Mouse (Mus musculus): ENCODE measurements around the gene Pkdcc. TPM values are rescaled to one million over a fixed set of nuclear protein-coding genes. Genes with fewer than 3 reads are reported as not detected.

The Pkdcc gene
- polyA plus RNA-seq, 1 experiment from 2014 or later, result 13.5 TPM

GRCm38 (mm10) chr17:83212422-83212821, 2.7 kb upstream of the Pkdcc start:
- 73% methylated on average over 2 of the region's 2 CpGs for WGBS
- ATAC-seq (ENCODE audit: insufficient number of reproducible peaks, low FRiP score), result no peak
- no peak overlapping the region for H3K27ac ChIP-seq (ENCODE audit: poor library complexity, severe bottlenecking)

GRCm38 (mm10) chr17:83213228-83213915, 1.7 kb upstream of the Pkdcc start:
- no peak for ATAC-seq (ENCODE audit: insufficient number of reproducible peaks, low FRiP score)
- H3K27ac ChIP-seq (ENCODE audit: poor library complexity, severe bottlenecking), result peak overlapping the region; percentile 93
- H3K4me3 ChIP-seq, result peak overlapping the region; percentile 97; the same call in 1 of the 2 replicates
- H3K9me3 ChIP-seq (replicated peaks), result no peaks in the 10 kb centered on the region
- no peaks in the 10 kb centered on the region for H3K36me3 ChIP-seq
- H3K27me3 ChIP-seq (replicated peaks), result no peaks in the 10 kb centered on the region
- 52% methylated on average over 9 of the region's 9 CpGs for WGBS
- peak overlapping the region; percentile 100 for H3K9ac ChIP-seq
- H3K4me2 ChIP-seq, result peak overlapping the region; percentile 93
- H3K4me1 ChIP-seq (replicated peaks), result peaks cover 41% of the 10 kb centered on the region

More at GRCm38 (mm10) chr17:83212422-83212821, 2.7 kb upstream of the Pkdcc start:
- peaks cover 31% of the 10 kb centered on the region for H3K4me1 ChIP-seq (replicated peaks)
- H3K4me3 ChIP-seq, result no peak overlapping the region
- no peak overlapping the region for H3K9ac ChIP-seq
- no peaks in the 10 kb centered on the region for H3K27me3 ChIP-seq (replicated peaks)
- H3K4me2 ChIP-seq, result no peak overlapping the region
- H3K9me3 ChIP-seq (replicated peaks), result no peaks in the 10 kb centered on the region
- no peaks in the 10 kb centered on the region for H3K36me3 ChIP-seq

GRCm38 (mm10) chr17:83214161-83214592, 915 bp upstream of the Pkdcc start:
- Histone ChIP-seq H3K9ac (peak overlapping the region; percentile 100), H3K4me3 (peak overlapping the region; percentile 97), H3K9me3 (replicated peaks) (no peaks in the 10 kb centered on the region), H3K4me2 (peak overlapping the region; percentile 93), H3K27me3 (replicated peaks) (no peaks in the 10 kb centered on the region), H3K36me3 (no peaks in the 10 kb centered on the region), H3K4me1 (replicated peaks) (peaks cover 49% of the 10 kb centered on the region), H3K27ac (ENCODE audit: poor library complexity, severe bottlenecking) (peak overlapping the region; percentile 93)
- under 1% methylated on average over 16 of the region's 16 CpGs for WGBS
- peak; percentile 41; the same call in 1 of the 2 replicates for ATAC-seq (ENCODE audit: insufficient number of reproducible peaks, low FRiP score)

- Histone ChIP-seq H3K27ac (ENCODE audit: poor library complexity, severe bottlenecking) (peak overlapping the region; percentile 99), H3K27me3 (replicated peaks) (no peaks in the 10 kb centered on the region), H3K4me2 (peak overlapping the region; percentile 93), H3K4me1 (replicated peaks) (peaks cover 58% of the 10 kb centered on the region), H3K9me3 (replicated peaks) (no peaks in the 10 kb centered on the region), H3K9ac (peak overlapping the region; percentile 100), H3K36me3 (peaks cover 3% of the 10 kb centered on the region; the same call in 1 of the 2 replicates), H3K4me3 (peak overlapping the region; percentile 97)
- ATAC-seq (ENCODE audit: insufficient number of reproducible peaks, low FRiP score), result peak; percentile 3; the same call in 1 of the 2 replicates
- 1% methylated on average over 71 of the region's 80 CpGs for WGBS
These were observed 595 bp downstream of the Pkdcc start for GRCm38 (mm10) chr17:83215529-83216244.

- H3K4me3 ChIP-seq, result peak overlapping the region; percentile 97
- no peaks in the 10 kb centered on the region for H3K9me3 ChIP-seq (replicated peaks)
- H3K27ac ChIP-seq (ENCODE audit: poor library complexity, severe bottlenecking), result peak overlapping the region; percentile 99
- H3K27me3 ChIP-seq (replicated peaks), result no peaks in the 10 kb centered on the region
- H3K9ac ChIP-seq, result peak overlapping the region; percentile 100
- H3K36me3 ChIP-seq, result peaks cover 10% of the 10 kb centered on the region
- no peak for ATAC-seq (ENCODE audit: insufficient number of reproducible peaks, low FRiP score)
- peaks cover 63% of the 10 kb centered on the region for H3K4me1 ChIP-seq (replicated peaks)
- WGBS, result 7% methylated on average over 7 of the region's 7 CpGs
- H3K4me2 ChIP-seq, result peak overlapping the region; percentile 93
These were observed 1.3 kb downstream of the Pkdcc start for GRCm38 (mm10) chr17:83216251-83216919.

- H3K27me3 ChIP-seq (replicated peaks), result no peaks in the 10 kb centered on the region
- peak overlapping the region; percentile 97 for H3K4me3 ChIP-seq
- no peak for ATAC-seq (ENCODE audit: insufficient number of reproducible peaks, low FRiP score)
- peaks cover 76% of the 10 kb centered on the region for H3K4me1 ChIP-seq (replicated peaks)
- H3K9me3 ChIP-seq (replicated peaks), result no peaks in the 10 kb centered on the region
- peak overlapping the region; percentile 93 for H3K4me2 ChIP-seq
- WGBS, result 14% methylated on average over 2 of the region's 2 CpGs
- H3K36me3 ChIP-seq, result peaks cover 28% of the 10 kb centered on the region
- peak overlapping the region; percentile 99 for H3K27ac ChIP-seq (ENCODE audit: poor library complexity, severe bottlenecking)
- H3K9ac ChIP-seq, result peak overlapping the region; percentile 100
These were observed 3.1 kb downstream of the Pkdcc start for GRCm38 (mm10) chr17:83218189-83218588.

- H3K4me2 ChIP-seq, result peak overlapping the region; percentile 93
- H3K36me3 ChIP-seq, result peaks cover 34% of the 10 kb centered on the region
- H3K4me1 ChIP-seq (replicated peaks), result peaks cover 71% of the 10 kb centered on the region
- H3K4me3 ChIP-seq, result peak overlapping the region; percentile 97
- H3K27ac ChIP-seq (ENCODE audit: poor library complexity, severe bottlenecking), result peak overlapping the region; percentile 99
- no peaks in the 10 kb centered on the region for H3K9me3 ChIP-seq (replicated peaks)
- ATAC-seq (ENCODE audit: insufficient number of reproducible peaks, low FRiP score), result no peak
- H3K9ac ChIP-seq, result peak overlapping the region; percentile 100
- H3K27me3 ChIP-seq (replicated peaks), result no peaks in the 10 kb centered on the region
- 64% methylated on average over 6 of the region's 6 CpGs for WGBS
These were observed 3.6 kb downstream of the Pkdcc start for GRCm38 (mm10) chr17:83218722-83219121.

- Histone ChIP-seq H3K4me3 (peak overlapping the region; percentile 97), H3K9ac (peak overlapping the region; percentile 100), H3K4me1 (replicated peaks) (peaks cover 65% of the 10 kb centered on the region), H3K27me3 (replicated peaks) (no peaks in the 10 kb centered on the region), H3K36me3 (peaks cover 41% of the 10 kb centered on the region), H3K4me2 (peak overlapping the region; percentile 93), H3K9me3 (replicated peaks) (no peaks in the 10 kb centered on the region), H3K27ac (ENCODE audit: poor library complexity, severe bottlenecking) (peak overlapping the region; percentile 99)
- 35% methylated on average over 14 of the region's 14 CpGs for WGBS
- ATAC-seq (ENCODE audit: insufficient number of reproducible peaks, low FRiP score), result no peak
These were observed 4.5 kb downstream of the Pkdcc start for GRCm38 (mm10) chr17:83219351-83220287.

- peak overlapping the region; percentile 18 for H3K4me3 ChIP-seq
- peak; percentile 30; the same call in 1 of the 2 replicates for ATAC-seq (ENCODE audit: insufficient number of reproducible peaks, low FRiP score)
- no peaks in the 10 kb centered on the region for H3K9me3 ChIP-seq (replicated peaks)
- 57% methylated on average over 18 of the region's 18 CpGs for WGBS
- H3K27ac ChIP-seq (ENCODE audit: poor library complexity, severe bottlenecking), result peak overlapping the region; percentile 99
- peak overlapping the region; percentile 69 for H3K9ac ChIP-seq
- H3K4me1 ChIP-seq (replicated peaks), result peaks cover 65% of the 10 kb centered on the region
- H3K27me3 ChIP-seq (replicated peaks), result no peaks in the 10 kb centered on the region
- H3K4me2 ChIP-seq, result peak overlapping the region; percentile 93
- peaks cover 56% of the 10 kb centered on the region for H3K36me3 ChIP-seq
These were observed 6.0 kb downstream of the Pkdcc start for GRCm38 (mm10) chr17:83220954-83221538.

All from heart, embryonic 12.5 days (tissue).